Mouse (Mus musculus): ENCODE data around the gene Catsperg1.

- TF ChIP-seq CTCF (IDR thresholded peaks at IDR 0.05; ENCODE audit: control insufficient read depth, insufficient read depth, low read length), result no peak
- TF ChIP-seq POLR2A (IDR thresholded peaks at IDR 0.05; ENCODE audit: borderline replicate concordance, control insufficient read depth, low read depth, low read length), result no peak
Observed at GRCm38 (mm10) chr7:29213675-29214082, at the start of gene Catsperg1.
